In genomic region chr3:121464733-121465305, GRCm38 (mm10) we compare ENCODE assay signal across 11 mouse cellular contexts. TPM values are rescaled to one million over a fixed set of nuclear protein-coding genes. Genes with fewer than 3 reads are reported as not detected.
A peak's percentile ranks its signal among the peaks of the same experiment; 100 is the strongest.
DNase-seq lines count a peak whose midpoint lies in the region; ATAC-seq lines count a peak whose summit lies in the region.
"Had no signal": no experiment of that assay in that cellular context is flagged by ENCODE, and none has a peak within 500 bp of the region (broad histone marks: within the 10 kb centered on the region; RNA-seq: fewer than 3 reads in every experiment).

No protein-coding gene starts in this region.

- peak overlapping the region; percentile 53; the same call in 1 of the 2 replicates for H3K27ac ChIP-seq in forebrain, embryonic 14.5 days (ENCODE audit: low read depth, low read length)
- H3K27ac ChIP-seq in midbrain, embryonic 10.5 days (replicated peaks) = peak overlapping the region; percentile 60

- no peaks in the 10 kb centered on the region for H3K27me3 ChIP-seq in forebrain, embryonic 14.5 days (replicated peaks; ENCODE audit: control insufficient read depth, insufficient read depth, low read length)
- H3K27me3 ChIP-seq in midbrain, embryonic 10.5 days (ENCODE audit: low read depth, poor library complexity, severe bottlenecking) = no peaks in the 10 kb centered on the region

- WGBS in forebrain, embryonic 14.5 days = 17% methylated on average over 7 of the region's 7 CpGs
- 35% methylated on average over 7 of the region's 7 CpGs for WGBS in midbrain, embryonic 10.5 days

- H3K9me3 ChIP-seq in forebrain, embryonic 14.5 days (replicated peaks; ENCODE audit: control insufficient read depth, low read length) = no peaks in the 10 kb centered on the region
- no peaks in the 10 kb centered on the region for H3K9me3 ChIP-seq in midbrain, embryonic 10.5 days (replicated peaks)

- H3K9ac ChIP-seq in forebrain, embryonic 14.5 days (ENCODE audit: low read length) = no peak overlapping the region

- H3K36me3 ChIP-seq in forebrain, embryonic 14.5 days (ENCODE audit: control insufficient read depth, insufficient read depth, low read length) = peaks cover 12% of the 10 kb centered on the region
- H3K36me3 ChIP-seq in midbrain, embryonic 10.5 days = peaks cover 21% of the 10 kb centered on the region

- no peak overlapping the region for H3K4me2 ChIP-seq in forebrain, embryonic 14.5 days (ENCODE audit: low read length)

- H3K4me1 ChIP-seq in forebrain, embryonic 14.5 days (ENCODE audit: control insufficient read depth, insufficient read depth, low read length) = peaks cover 7% of the 10 kb centered on the region; the same call in 1 of the 2 replicates
- H3K4me1 ChIP-seq in midbrain, embryonic 10.5 days = peaks cover 52% of the 10 kb centered on the region

- ATAC-seq in cerebellum, adult (ENCODE audit: insufficient number of reproducible peaks, low FRiP score, low TSS enrichment) = peak; percentile 37; the same call in 1 of the 2 replicates
- ATAC-seq in forebrain, embryonic 14.5 days = no peak

- no peak for DNase-seq in cerebellum, adult 8-10 months
- DNase-seq in Muller cell, postnatal 12 days (ENCODE audit: inconsistent ontology term) = peak; percentile 89
- DNase-seq in forebrain, embryonic 14.5 days (ENCODE audit: low spot score) = peak; percentile 45
- no peak for DNase-seq in midbrain, embryonic 10.5 days (ENCODE audit: low spot score)
- no peak for DNase-seq in thymus, postnatal 25 days
- DNase-seq in lung, postnatal 25 days (ENCODE audit: low spot score) = no peak
- DNase-seq in right cerebral cortex, adult 2 months (ENCODE audit: low spot score in 2 of 2) = no peak
- DNase-seq: adrenal gland, postnatal 36 days; liver; lung, postnatal 4 days had no signal

- H3K4me3 ChIP-seq in forebrain, embryonic 14.5 days (ENCODE audit: low read depth, low read length) = no peak overlapping the region
- no peak overlapping the region for H3K4me3 ChIP-seq in midbrain, embryonic 10.5 days

RNA-seq across cellular contexts. Expression of gene Cnn3, which starts 38.5 kb away (rescaled TPM):
- polyA plus RNA-seq in forebrain, embryonic 14.5 days (2014; fragmentation: Nextera tagmentation; extraction: Ambion mirVana) = 691 and 743 TPM in 2 replicates
- 947 and 1,037 TPM in 2 replicates for polyA plus RNA-seq in midbrain, embryonic 10.5 days (2016; fragmentation: Nextera tagmentation; extraction: Ambion mirVana)

Comparison
In these comparisons a context has a peak if more than half of its experiments do, and no peak if none do; other contexts are left out.
1. DNase-seq: peak in Muller cell, postnatal 12 days (single experiment) and forebrain, embryonic 14.5 days (single experiment); none in cerebellum, adult 8-10 months (single experiment), midbrain, embryonic 10.5 days (single experiment), thymus, postnatal 25 days (single experiment), lung, postnatal 25 days (single experiment) and right cerebral cortex, adult 2 months (0 of 2).